Mouse (Mus musculus): Measurements from ENCODE around the gene Zfp2.

Gene Zfp2

DNA sequence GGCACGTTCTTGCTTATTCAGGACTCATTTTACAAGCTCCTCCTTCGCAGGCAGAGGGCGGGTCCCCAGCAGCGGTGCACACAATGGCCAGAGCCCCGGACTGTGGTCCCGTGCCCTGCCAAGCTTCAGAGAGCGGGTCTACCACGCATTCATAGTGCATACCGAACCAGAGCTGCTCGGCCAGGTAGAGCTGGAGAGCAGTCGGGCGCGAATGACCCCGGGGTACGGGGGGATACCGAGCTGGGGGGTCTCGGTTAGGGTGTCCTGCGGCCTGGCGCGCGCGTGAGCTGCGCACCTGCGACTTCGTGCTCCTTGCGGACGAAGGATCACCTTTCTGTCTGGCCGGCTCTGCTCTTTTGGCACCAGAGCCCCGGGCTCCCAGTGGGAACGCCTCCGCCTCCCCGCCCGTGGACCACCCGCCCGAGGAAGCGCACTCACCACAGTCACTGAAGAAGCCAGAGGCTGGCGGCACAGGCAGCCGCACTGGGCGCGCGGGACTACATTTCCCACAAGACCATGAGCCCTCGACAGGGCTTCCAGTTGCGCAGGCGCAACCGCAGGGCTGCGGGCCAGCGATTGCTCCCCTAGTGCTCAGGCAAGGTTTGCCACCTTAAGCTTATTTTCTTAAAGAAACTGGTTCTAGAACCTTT lies at the start of gene Zfp2:
Gene Zfp2 (minus strand): TSS at position 495 of the 650 bp plus-strand sequence.
- in situ Hi-C loops (cut with MboI, MseI): no loop called here

- in situ Hi-C loops (cut with MboI, MseI): no loop called here
Measured at GRCm38 (mm10) chr11:50964886-50965285, 48.9 kb upstream of the Zfp2 start.

GRCm38 (mm10) chr11:50953665-50954064 lies 37.7 kb upstream of the Zfp2 start, which contains the start of gene Prop1:
Gene Prop1 (minus strand): TSS chr11:50953765.
- in situ Hi-C loops (cut with MboI, MseI): loop anchor here (10.0 kb wide), 1 partner anchor 601 kb away; no protein-coding TSS in a partner anchor

GRCm38 (mm10) chr11:50952290-50952689 lies 36.3 kb upstream of the Zfp2 start:
- in situ Hi-C loops (cut with MboI, MseI): loop anchor here (10.0 kb wide), 1 partner anchor 603 kb away; no protein-coding TSS in a partner anchor

- in situ Hi-C loops (cut with MboI, MseI): loop anchor here (5.0 to 25.0 kb wide), 2 partner anchors 89 to 1856 kb away; partner anchors contain the start of gene Ifi47
Measured at GRCm38 (mm10) chr11:50943506-50943905, 27.5 kb upstream of the Zfp2 start, which contains the start of gene 4933414I15Rik. Gene 4933414I15Rik (minus strand): TSS chr11:50943765.

GRCm38 (mm10) chr11:50942386-50942785 lies 26.4 kb upstream of the Zfp2 start:
- in situ Hi-C loops (cut with MboI, MseI): loop anchor here (5.0 to 25.0 kb wide), 2 partner anchors 90 to 1855 kb away; partner anchors contain the start of gene Ifi47

GRCm38 (mm10) chr11:50939621-50940366 lies 23.8 kb upstream of the Zfp2 start:
- in situ Hi-C loops (cut with MboI, MseI): loop anchor here (5.0 to 25.0 kb wide), 2 partner anchors 93 to 1852 kb away; partner anchors contain the start of gene Ifi47

DNA sequence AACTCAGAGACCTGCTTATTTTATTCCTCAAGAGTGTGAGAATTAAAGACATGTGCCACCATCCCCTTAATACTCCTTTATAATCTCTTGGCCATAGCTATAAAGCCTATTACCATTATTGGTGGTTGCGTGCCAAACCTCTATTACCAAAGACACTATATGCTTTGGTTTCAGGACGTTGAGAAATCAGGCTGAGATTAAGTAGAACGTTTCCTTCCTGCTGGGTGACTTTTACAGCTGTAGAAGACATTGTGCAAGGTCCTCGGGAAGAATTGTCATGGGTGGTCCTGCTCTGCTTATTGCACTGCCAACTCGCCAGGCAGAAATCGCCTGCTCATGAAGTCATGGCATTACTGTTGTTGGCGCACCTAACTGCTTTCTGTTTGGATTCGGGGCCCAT lies 22.5 kb upstream of the Zfp2 start:
- in situ Hi-C loops (cut with MboI, MseI): loop anchor here (25.0 kb wide), 1 partner anchor 1851 kb away; the partner anchor contains the start of gene Ifi47

- in situ Hi-C loops (cut with MboI, MseI): loop anchor here (25.0 kb wide), 1 partner anchor 1845 kb away; the partner anchor contains the start of gene Ifi47
Measured at GRCm38 (mm10) chr11:50932040-50932439, 16.1 kb upstream of the Zfp2 start.

GRCm38 (mm10) chr11:50931451-50931866 lies 15.5 kb upstream of the Zfp2 start, which contains the start of gene Zfp354b:
Gene Zfp354b (minus strand): TSS chr11:50931633.
- in situ Hi-C loops (cut with MboI, MseI): loop anchor here (25.0 kb wide), 1 partner anchor 1844 kb away; the partner anchor contains the start of gene Ifi47

DNA sequence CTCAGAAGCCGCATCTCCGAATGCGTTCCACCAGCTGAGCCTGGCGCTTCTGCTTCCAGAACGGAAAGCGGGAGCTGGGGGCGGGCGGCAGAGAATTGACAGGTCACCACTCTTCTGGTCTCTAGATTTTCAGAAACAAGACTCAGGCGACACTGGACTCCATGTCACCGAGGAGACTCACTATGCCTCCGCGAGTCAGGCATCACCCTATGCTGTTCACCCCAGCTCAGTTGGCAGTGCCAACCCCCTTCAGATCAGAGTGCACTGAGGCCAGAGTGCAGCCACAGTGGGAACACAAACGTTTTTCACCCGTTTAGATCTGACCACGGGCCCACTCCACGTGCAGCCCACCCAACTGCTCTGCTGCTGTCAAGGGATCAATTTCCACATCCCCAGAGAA lies 15.1 kb upstream of the Zfp2 start:
- in situ Hi-C loops (cut with MboI, MseI): loop anchor here (25.0 kb wide), 1 partner anchor 1844 kb away; the partner anchor contains the start of gene Ifi47

DNA sequence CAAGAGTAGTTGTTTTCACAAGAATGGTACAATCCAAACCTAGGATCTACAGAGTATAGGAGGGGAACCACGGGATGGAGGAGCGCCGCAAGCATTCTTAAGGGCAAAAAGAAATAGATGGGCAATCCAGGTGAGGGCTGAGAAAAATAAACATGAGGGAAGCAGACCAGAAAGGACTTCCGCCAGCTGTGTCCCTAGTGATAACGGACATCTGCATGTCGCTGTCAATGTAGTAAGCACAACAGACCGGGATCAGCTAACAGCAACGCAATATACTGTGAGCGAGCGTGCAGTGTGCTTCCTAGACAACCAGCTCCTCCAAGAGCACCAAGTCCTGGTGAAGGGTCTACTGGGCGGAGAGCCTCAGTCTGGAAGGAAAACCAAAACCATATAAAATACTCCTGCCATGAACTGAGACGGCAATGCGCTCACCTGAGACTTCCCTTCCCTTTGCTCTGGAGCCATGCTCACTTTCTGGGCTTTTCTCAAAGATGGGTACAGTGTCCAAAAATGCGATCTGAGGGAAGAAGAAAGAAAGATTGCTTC lies 14.6 kb upstream of the Zfp2 start:
- in situ Hi-C loops (cut with MboI, MseI): loop anchor here (25.0 kb wide), 1 partner anchor 1843 kb away; the partner anchor contains the start of gene Ifi47

GRCm38 (mm10) chr11:50914461-50914860 lies 1.5 kb downstream of the Zfp2 start:
- in situ Hi-C loops (cut with MboI, MseI): no loop called here

DNA sequence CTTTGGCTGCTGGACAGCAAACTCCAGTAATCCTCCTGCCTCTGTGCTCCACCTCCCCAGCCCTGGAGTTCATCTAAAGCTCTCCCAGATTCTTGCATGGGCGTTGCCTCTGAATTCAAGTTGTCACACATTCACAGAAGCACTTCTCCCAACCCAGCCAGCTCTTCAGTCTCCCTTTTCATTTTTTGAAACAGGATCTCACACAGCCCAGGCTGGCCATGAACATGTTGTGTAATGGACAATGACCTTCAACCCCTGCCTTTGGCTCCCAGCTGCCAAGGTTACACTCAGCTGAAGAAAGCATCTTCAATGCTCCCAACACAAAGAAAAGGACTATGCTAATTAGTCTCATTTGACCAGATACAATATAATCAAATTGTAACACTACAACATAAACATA lies 2.7 kb downstream of the Zfp2 start:
- in situ Hi-C loops (cut with MboI, MseI): no loop called here

DNA sequence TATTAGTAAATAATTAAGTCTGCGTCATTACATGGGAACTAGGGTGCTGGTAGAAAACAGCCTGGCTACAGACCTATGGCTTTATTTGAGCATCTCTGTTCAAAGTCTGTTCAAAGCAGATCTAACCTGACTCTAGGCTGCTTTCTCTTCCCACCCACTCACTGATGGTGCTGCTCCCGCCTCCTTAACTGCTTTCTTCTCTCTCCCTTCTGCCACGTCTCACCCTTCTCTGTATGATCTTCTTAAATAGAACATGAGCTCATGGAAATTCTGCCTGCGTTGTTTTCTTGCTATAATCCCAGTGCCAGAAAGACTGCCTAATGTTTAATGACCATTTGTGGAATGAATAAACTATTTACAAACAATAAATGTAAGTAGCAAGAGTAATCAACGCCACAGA lies 7.8 kb downstream of the Zfp2 start:
- in situ Hi-C loops (cut with MboI, MseI): no loop called here

GRCm38 (mm10) chr11:50897359-50897758 lies 18.6 kb downstream of the Zfp2 start:
- in situ Hi-C loops (cut with MboI, MseI): no loop called here

DNA sequence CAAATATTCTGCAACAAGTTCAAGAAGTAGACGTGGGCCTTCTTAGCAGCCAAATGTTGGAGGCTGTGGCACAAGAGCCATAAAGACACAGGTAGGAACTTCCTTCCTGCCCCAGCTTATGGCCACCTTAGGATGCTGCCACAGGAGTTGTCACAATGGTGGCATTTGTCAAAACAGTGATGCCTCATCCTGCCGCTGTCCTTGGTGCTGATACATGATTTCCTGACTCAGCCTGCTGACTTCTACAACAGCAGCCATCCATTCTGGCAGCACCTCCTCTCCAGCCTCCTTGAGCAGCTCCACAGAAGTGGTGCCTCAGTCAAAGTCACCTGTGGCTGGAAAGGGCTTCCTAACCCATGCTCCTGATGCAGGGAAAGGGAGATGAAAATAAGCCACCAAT lies 23.5 kb downstream of the Zfp2 start:
- in situ Hi-C loops (cut with MboI, MseI): no loop called here

DNA sequence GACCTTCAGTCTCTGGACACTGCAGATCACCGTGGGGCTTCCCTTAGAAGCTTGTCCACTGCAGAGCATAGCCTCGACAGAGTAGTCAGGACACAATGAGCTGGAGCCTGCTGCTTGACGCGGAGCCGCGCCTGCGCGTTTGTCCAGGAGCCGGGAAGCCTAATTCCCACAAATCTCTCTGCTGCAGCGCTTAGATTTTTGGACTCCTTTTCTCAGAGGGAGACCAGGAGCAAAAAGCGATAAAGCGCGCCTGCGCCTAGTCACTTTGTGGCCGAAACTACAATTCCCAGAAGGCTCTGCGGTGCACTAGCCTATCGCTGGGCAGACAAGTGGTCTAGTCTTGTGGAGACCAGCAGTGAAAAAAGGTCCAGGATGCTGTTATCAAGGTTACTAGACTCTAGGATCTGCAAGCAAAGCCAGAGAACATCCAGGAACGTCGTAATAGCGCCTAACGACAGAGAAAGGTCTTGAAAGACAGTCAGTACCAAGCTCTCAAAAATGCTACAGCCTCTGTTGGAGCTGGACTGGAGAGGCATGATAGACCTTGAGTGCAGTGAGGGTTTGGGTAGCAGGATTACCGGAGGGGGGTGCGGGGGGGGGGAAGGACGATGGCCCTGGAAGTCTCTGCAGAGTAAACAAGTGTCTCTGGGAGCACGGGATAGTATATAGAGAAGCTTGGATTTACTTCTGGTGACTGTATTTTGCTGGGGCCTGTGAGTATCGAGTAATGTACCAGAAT lies 28.4 kb downstream of the Zfp2 start, which contains the start of gene Zfp454:
Gene Zfp454 (minus strand): TSS at position 262 of the 739 bp plus-strand sequence.
- in situ Hi-C loops (cut with MboI, MseI): no loop called here

DNA sequence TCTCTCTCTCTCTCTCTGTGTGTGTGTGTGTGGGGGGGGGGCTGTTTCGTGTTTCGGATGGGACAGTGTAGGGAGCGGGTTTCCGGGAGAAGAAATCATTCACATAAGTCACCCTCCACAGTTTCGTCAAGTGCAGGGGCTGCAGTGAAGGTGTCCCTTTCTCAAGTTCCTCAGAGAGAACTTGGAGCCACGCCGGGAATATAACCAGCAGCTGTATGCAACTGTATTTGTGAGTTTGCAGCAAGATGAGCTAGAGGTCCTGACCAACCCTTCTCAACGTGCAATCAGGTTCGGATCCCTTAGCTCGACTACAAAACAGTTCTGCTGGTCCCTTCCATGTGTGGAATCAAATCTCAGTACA lies 29.1 kb downstream of the Zfp2 start:
- in situ Hi-C loops (cut with MboI, MseI): no loop called here

DNA sequence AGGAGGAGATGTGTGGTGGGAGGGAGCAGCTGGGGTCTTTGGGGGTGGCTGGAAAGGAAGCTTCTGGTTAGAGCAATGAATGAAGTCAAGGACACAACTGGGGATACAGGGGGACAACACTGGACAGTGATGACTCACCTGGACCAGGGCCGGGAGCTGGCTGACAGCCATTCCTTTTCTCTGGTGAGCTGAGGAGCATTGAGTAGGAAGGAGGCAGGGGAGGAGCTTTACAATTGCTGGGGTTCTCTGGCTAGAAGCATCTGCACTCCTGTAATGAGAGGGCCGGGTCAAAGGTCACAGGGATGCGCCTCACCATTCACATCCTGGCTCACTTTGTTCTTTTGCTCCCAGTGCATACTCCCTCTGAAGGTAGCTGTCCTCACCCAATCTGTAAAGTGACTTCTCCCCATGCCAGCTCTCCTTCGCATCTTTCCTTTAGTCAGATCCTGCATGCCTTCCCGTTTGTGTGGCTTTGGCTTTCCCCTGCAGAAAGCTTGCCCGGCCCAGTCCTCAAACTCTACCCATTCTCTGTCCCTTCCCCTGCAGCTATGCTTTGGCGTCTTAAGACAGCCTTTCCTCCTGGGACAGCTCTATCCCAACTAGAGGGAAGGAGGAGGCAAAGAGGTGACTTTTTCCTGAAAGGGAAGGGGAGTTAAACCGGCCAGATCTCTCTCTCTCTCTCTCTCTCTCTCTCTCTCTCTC lies 29.6 kb downstream of the Zfp2 start:
- in situ Hi-C loops (cut with MboI, MseI): no loop called here
